Mouse (Mus musculus) liver, embryonic 14.5 days (tissue): ENCODE data around the gene Ddit4.

Source experiments
- CTCF ChIP-seq: IDR thresholded peaks from 2 replicates; pipeline ENCODE4 v1.5.1; 2016; ENCODE audit warnings: antibody characterized with exemption, low read depth, control low read depth
- EP300 ChIP-seq: IDR thresholded peaks from 2 replicates; pipeline ENCODE4 v1.6.1; 2016; ENCODE audit warnings: antibody characterized with exemption, low read depth

DNA sequence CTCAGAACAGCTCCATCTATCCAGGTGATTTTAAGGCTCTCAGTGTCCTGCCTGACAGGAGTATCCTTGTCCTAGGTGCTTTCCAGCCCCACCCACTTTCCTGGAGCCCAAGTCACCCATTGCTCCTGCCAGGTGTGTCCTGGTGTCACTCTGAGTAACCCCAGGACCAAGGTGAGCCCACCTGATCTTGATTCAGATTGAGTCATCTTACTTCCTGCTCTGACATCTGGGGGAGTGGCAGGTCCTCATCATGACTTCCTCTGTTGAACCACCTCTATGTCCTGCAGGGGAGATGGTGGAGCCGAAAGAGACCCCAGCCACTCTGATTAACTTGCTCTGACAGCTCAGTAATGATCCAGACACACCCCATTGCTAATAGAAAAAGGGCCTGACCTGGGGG lies 12.6 kb downstream of the Ddit4 start:
- TF ChIP-seq CTCF (no peak), EP300 (no peak)
